Mouse (Mus musculus): ENCODE results near the gene Bcan.

The Bcan gene

GRCm38 (mm10) chr3:87943586-87943985, 56.4 kb downstream of the Bcan start:
- DNase-seq, result no peak

- DNase-seq, result no peak
Observed at GRCm38 (mm10) chr3:87942471-87942870, 57.6 kb downstream of the Bcan start.

- no peak for DNase-seq
Observed at GRCm38 (mm10) chr3:87940611-87941010, 59.4 kb downstream of the Bcan start.

Data from thymus, postnatal 4 days (tissue).